Mouse (Mus musculus) intestine, embryonic 16.5 days (tissue): ENCODE measurements around the gene Ifi47. TPM values are rescaled to one million over a fixed set of nuclear protein-coding genes. Genes with fewer than 3 reads are reported as not detected.

Source experiments
- ATAC-seq: fragments of 200-750 bp; cut with Nextera tagmentation; 2 replicates; pipeline ENCODE4 v1.8.0; 2017; ENCODE audit warnings: moderate TSS enrichment, moderate library complexity
- H3K27ac ChIP-seq: fragments of 300-500 bp; sonication (generic); 2 replicates; pipeline ENCODE4 v1.5.1; 2014; ENCODE audit warnings: mild to moderate bottlenecking, low read length
- H3K27me3 ChIP-seq: fragments of 300-500 bp; sonication (generic); replicated peaks from 2 replicates; pipeline ENCODE4 v1.6.1; 2014; ENCODE audit warnings: low read length, control low read depth, mixed read lengths; ENCODE audit not compliant: control insufficient read depth, insufficient read depth
- H3K36me3 ChIP-seq: fragments of 300-500 bp; sonication (generic); 2 replicates; pipeline ENCODE4 v1.6.1; 2014; ENCODE audit warnings: low read length, control low read depth; ENCODE audit not compliant: control insufficient read depth, insufficient read depth
- H3K4me1 ChIP-seq: fragments of 300-500 bp; sonication (generic); 2 replicates; pipeline ENCODE4 v1.6.1; 2014; ENCODE audit warnings: low read length, control low read depth, mixed read lengths; ENCODE audit not compliant: control insufficient read depth, insufficient read depth
- H3K4me2 ChIP-seq: fragments of 300-500 bp; sonication (generic); 2 replicates; pipeline ENCODE4 v1.6.1; 2014; ENCODE audit warnings: low read depth, low read length, control low read depth
- H3K4me3 ChIP-seq: fragments of 300-500 bp; sonication (generic); 2 replicates; pipeline ENCODE4 v1.5.1; 2014; ENCODE audit warnings: mild to moderate bottlenecking, low read length
- H3K9ac ChIP-seq: fragments of 300-500 bp; sonication (generic); 2 replicates; pipeline ENCODE4 v1.6.1; 2014; ENCODE audit warnings: low read depth, low read length
- H3K9me3 ChIP-seq: fragments of 300-500 bp; sonication (generic); 2 replicates; pipeline ENCODE4 v1.6.1; 2016; ENCODE audit warnings: low read length, control low read depth; ENCODE audit not compliant: control insufficient read depth
- WGBS: fragments of 180-500 bp; shearing (Covaris S2); extraction: QIAGEN DNeasy Blood & Tissue Kit; methylation state at CpG from one replicate; pipeline ENCODE4 v1.1.7; 2014; 5-methylcytosine and 5-hydroxymethylcytosine counted together
- polyA plus RNA-seq: library from polyadenylated mRNA; unstranded; fragments of >200 nt; fragmentation: Nextera tagmentation; extraction: Ambion mirVana; gene quantifications from 2 replicates; pipeline ENCODE4 v1.2.1, GENCODE M21; 2015

Gene Ifi47
- polyA plus RNA-seq, 1 experiment from 2014 or later, result 3.2 TPM

DNA sequence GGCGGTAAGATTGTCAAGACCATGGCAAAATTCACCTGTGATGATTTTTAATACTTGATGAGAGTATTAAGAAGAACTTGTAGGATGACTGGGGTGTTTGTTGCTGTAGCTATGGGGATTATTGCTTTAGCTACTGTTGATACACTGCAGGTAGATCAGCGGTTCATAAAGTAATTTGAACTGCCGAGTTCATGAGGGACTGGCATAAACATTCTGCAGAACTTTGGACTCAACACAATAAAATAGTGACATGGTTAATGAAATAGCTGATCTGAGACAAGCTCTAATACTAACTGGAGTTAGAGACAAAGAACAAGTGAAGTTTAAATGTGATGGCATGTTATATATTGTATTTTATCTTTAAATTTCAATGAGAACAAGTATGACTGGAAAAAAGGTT lies 2.3 kb downstream of the Ifi47 start:
- H3K36me3 ChIP-seq, result no peaks in the 10 kb centered on the region
- H3K9ac ChIP-seq, result no peak overlapping the region
- no peaks in the 10 kb centered on the region for H3K9me3 ChIP-seq
- no peak overlapping the region for H3K4me3 ChIP-seq
- no peak overlapping the region for H3K27ac ChIP-seq
- no peaks in the 10 kb centered on the region for H3K27me3 ChIP-seq
- no peak overlapping the region for H3K4me2 ChIP-seq
- WGBS, result 56% methylated on average over 3 of the region's 3 CpGs
- ATAC-seq, result peak; percentile 57
- 0 out of 2 replicates have a peak, but pooled peaks cover 2% of the 10 kb centered on the region for H3K4me1 ChIP-seq

DNA sequence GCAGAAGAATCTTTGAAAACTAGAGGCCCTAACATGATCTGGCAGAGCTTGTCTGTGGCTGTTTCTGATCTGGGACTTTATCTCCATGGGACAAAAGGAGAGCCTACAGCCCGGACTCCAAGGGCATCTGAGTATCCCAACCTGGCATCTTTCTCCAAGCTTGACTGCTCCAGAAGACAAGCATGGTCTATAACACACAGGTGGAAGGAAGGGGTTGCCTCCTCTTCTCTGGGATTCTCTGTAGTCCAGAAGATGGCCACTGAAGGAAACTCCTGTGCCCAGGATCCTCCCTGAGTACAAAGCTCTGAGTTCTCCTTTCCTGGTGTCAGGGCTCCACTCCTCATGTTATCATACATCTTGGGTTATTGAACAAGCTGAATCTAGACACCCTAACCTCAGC lies 4.2 kb downstream of the Ifi47 start:
- Histone ChIP-seq H3K4me3 (no peak overlapping the region), H3K9me3 (no peaks in the 10 kb centered on the region), H3K9ac (no peak overlapping the region), H3K36me3 (no peaks in the 10 kb centered on the region), H3K4me1 (peaks cover 7% of the 10 kb centered on the region; the same call in 1 of the 2 replicates), H3K27ac (no peak overlapping the region), H3K27me3 (no peaks in the 10 kb centered on the region), H3K4me2 (no peak overlapping the region)
- 78% methylated on average over 1 of the region's 1 CpGs for WGBS
- ATAC-seq, result no peak

DNA sequence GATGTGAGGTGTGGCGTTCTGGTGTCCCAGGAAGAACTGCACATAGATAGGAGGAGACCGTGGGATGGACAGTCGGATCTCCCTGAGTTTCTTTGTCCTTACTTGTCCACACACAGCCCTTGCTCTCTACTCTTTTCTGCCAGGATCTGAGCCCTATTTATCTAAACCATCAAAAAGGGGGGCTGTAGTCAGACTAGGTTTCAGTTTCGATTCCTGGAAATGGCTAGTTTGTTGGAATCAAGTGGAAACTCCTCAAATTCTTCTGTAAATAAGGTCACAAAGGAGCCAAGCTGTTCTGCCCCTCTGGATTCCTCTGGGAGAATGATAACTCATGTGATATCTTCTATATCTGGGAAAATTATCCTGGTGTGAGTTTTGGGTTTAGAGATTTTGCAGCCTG lies 5.0 kb downstream of the Ifi47 start:
- H3K4me1 ChIP-seq, result peaks cover 7% of the 10 kb centered on the region; the same call in 1 of the 2 replicates
- no peak overlapping the region for H3K27ac ChIP-seq
- ATAC-seq, result no peak
- H3K4me3 ChIP-seq, result no peak overlapping the region
- no peak overlapping the region for H3K9ac ChIP-seq
- H3K4me2 ChIP-seq, result no peak overlapping the region
- H3K36me3 ChIP-seq, result no peaks in the 10 kb centered on the region
- no peaks in the 10 kb centered on the region for H3K9me3 ChIP-seq
- H3K27me3 ChIP-seq, result no peaks in the 10 kb centered on the region
- 75% methylated on average over 4 of the region's 4 CpGs for WGBS

DNA sequence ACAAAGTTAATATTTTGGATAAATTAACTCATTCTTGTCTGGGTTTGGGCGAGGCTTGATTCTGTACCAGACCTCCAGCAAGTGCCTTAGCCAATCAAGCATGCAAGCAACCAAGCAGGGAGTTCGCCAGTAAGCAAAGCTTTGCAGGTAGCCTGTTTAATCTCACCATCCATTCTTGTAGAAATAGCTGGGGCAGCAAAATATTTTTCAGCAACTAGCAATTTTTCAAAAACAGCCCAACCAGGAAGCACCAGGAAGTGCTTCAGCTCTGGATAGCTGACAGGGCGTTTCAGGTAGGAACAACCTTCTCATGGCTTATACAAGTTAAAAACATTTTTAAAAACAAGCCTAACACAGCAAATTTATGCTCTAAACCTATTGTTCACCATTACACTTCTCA lies 5.5 kb downstream of the Ifi47 start:
- no peak overlapping the region for H3K27ac ChIP-seq
- H3K9me3 ChIP-seq, result no peaks in the 10 kb centered on the region
- no peak overlapping the region for H3K4me3 ChIP-seq
- H3K36me3 ChIP-seq, result no peaks in the 10 kb centered on the region
- 73% methylated on average over 3 of the region's 3 CpGs for WGBS
- H3K27me3 ChIP-seq, result no peaks in the 10 kb centered on the region
- H3K4me1 ChIP-seq, result peaks cover 7% of the 10 kb centered on the region; the same call in 1 of the 2 replicates
- H3K4me2 ChIP-seq, result no peak overlapping the region
- no peak for ATAC-seq
- H3K9ac ChIP-seq, result no peak overlapping the region

DNA sequence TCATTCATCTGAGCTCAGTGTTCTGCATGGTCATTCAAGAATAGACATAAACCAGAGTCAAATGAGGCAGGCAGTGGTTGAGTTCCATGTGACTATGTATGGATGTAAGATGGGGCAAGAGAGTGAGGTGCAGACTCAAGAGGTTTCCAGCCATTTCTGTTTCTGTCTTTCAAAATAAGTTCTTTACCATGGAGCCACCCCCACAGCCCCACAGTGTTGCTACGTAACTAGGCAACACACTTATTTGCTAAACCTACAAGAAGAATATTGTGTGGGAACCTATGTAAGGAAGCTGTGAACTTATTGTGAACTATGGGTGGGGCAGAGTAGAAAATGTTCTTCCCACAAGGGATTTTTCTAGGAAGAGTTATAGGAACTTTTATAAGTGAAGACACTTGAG lies 6.8 kb downstream of the Ifi47 start:
- Histone ChIP-seq H3K27me3 (no peaks in the 10 kb centered on the region), H3K4me2 (no peak overlapping the region), H3K9ac (no peak overlapping the region), H3K4me1 (peaks cover 12% of the 10 kb centered on the region), H3K36me3 (no peaks in the 10 kb centered on the region), H3K27ac (no peak overlapping the region), H3K9me3 (no peaks in the 10 kb centered on the region), H3K4me3 (no peak overlapping the region)
- 89% methylated on average over 1 of the region's 1 CpGs for WGBS
- ATAC-seq, result no peak

DNA sequence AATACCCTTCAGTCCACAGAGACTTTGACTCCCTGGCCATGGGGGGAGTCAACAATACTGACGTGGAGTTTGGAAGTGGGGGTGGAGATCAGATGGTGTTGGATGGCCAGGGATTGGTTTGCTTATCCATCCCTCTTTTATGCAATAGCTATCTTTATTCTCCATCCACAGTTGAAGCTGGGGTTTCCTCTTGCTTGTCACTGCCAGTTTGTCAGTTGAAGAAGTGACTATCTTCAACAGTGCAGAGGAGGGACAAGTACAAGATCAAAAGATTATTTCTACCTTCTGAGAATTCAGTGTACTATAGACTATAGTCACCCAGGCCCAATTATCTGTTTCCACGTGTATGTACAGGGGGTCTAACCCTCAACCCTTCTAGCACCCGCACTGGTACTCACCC lies 7.4 kb downstream of the Ifi47 start:
- Histone ChIP-seq H3K4me1 (peaks cover 18% of the 10 kb centered on the region), H3K9ac (no peak overlapping the region), H3K4me2 (no peak overlapping the region), H3K9me3 (no peaks in the 10 kb centered on the region), H3K27me3 (no peaks in the 10 kb centered on the region), H3K4me3 (no peak overlapping the region), H3K27ac (no peak overlapping the region), H3K36me3 (no peaks in the 10 kb centered on the region)
- no peak for ATAC-seq
- 73% methylated on average over 3 of the region's 3 CpGs for WGBS

DNA sequence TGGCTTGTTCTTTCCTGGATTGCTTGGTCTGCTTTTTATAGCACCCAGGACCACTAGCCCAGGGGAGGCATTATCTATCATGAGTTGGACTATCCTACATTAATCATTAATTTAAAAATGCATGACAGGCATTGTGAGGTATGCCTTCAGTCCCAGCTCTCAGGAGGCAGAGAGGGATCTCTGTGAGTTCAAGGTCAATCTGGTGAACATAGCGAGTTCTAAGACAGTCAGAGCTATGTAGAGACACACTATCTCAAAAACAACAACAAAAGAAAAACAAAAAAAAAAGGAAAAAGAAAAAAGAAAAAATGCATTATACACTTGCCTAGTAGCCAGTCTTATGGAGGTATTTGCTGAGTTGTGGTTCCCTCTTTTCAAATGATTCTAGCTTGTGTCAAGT lies 8.0 kb downstream of the Ifi47 start:
- ATAC-seq, result no peak
- no peaks in the 10 kb centered on the region for H3K9me3 ChIP-seq
- H3K9ac ChIP-seq, result no peak overlapping the region
- WGBS, result 65% methylated on average over 1 of the region's 1 CpGs
- H3K27me3 ChIP-seq, result no peaks in the 10 kb centered on the region
- H3K4me2 ChIP-seq, result no peak overlapping the region
- H3K4me3 ChIP-seq, result no peak overlapping the region
- no peak overlapping the region for H3K27ac ChIP-seq
- peaks cover 18% of the 10 kb centered on the region for H3K4me1 ChIP-seq
- H3K36me3 ChIP-seq, result no peaks in the 10 kb centered on the region

DNA sequence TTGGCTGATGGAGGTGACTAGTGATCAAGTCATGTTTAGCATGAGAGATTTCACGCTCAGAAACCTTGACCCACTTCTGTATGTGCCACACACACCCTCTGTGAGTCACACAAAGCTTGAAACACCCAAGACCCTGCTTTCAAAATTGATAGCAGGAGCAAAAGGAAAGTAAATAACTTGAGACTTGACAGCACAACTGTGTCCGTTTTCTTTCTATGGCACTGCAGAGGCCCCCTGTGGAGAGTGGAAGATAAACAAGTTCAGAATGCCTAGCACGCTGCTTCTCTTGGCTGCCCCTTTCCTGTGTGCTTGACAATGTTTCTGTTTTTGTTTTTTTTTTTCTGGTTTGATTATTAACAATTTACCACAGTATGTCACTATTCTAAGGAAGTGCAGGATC lies 8.5 kb downstream of the Ifi47 start:
- no peak overlapping the region for H3K27ac ChIP-seq
- no peak overlapping the region for H3K4me2 ChIP-seq
- no peaks in the 10 kb centered on the region for H3K9me3 ChIP-seq
- ATAC-seq, result no peak
- no peaks in the 10 kb centered on the region for H3K27me3 ChIP-seq
- peaks cover 18% of the 10 kb centered on the region for H3K4me1 ChIP-seq
- no peak overlapping the region for H3K9ac ChIP-seq
- no peaks in the 10 kb centered on the region for H3K36me3 ChIP-seq
- no peak overlapping the region for H3K4me3 ChIP-seq
- 29% methylated on average over 3 of the region's 3 CpGs for WGBS

DNA sequence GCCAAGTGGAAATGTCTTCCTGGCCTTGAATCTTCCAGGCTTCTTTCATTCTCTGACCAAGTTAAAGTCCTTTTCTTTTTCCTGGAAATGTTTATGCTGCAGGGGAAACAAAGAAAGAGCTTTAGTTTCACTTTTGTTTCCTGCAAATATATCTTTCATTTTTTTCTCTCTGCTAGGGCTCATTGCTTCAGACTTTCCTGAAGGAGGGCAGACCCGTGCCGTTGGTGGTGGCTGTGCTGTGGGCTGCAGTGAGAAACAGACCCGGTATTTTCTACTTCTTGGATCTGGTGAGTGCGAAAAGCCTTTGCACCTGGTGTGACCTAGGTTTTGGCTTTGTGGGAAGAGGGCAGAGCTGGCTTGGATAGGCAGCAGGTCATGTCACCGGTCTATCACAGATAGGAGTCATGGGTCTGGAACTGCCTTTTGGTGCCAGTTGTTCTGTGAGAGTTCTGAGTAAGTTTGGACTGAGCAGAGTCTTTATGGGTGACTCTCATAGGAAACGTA lies 10.5 kb downstream of the Ifi47 start:
- no peak for ATAC-seq
- Histone ChIP-seq H3K4me3 (no peak overlapping the region), H3K4me2 (peak overlapping the region; percentile 21; the same call in 1 of the 2 replicates), H3K4me1 (peaks cover 16% of the 10 kb centered on the region), H3K9ac (no peak overlapping the region), H3K9me3 (no peaks in the 10 kb centered on the region), H3K27me3 (no peaks in the 10 kb centered on the region), H3K27ac (no peak overlapping the region), H3K36me3 (no peaks in the 10 kb centered on the region)
- WGBS, result 68% methylated on average over 6 of the region's 6 CpGs
